Mouse (Mus musculus): ENCODE data around the gene Tyk2. TPM values are rescaled to one million over a fixed set of nuclear protein-coding genes. Genes with fewer than 3 reads are reported as not detected.

Gene Tyk2
- polyA plus RNA-seq, 1 experiment from 2014 or later = 6.2 TPM

Small RNA genes lying within 50 kb of the gene (microRNA-seq; reads per million reads assigned to microRNA genes)
- 0.88 reads per million for gene Mir7082

Other genes starting within 250 kb of the Tyk2 start
- 89.6 and 90.5 TPM in 2 replicates for gene Ppan, start 243.1 kb downstream of the Tyk2 start, polyA plus RNA-seq (2015; fragmentation: Nextera tagmentation; extraction: Ambion mirVana)
- 282 and 290 TPM in 2 replicates for gene Eif3g, start 232.6 kb downstream of the Tyk2 start, polyA plus RNA-seq (2015; fragmentation: Nextera tagmentation; extraction: Ambion mirVana)
- gene Dnmt1, start 171.4 kb downstream of the Tyk2 start, polyA plus RNA-seq (2015; fragmentation: Nextera tagmentation; extraction: Ambion mirVana) = 63.3 and 75.0 TPM in 2 replicates
- gene S1pr2, start 154.5 kb downstream of the Tyk2 start, polyA plus RNA-seq (2015; fragmentation: Nextera tagmentation; extraction: Ambion mirVana) = 4.7 and 4.8 TPM in 2 replicates
- 81.2 and 84.0 TPM in 2 replicates for gene Mrpl4, start 128.5 kb downstream of the Tyk2 start, polyA plus RNA-seq (2015; fragmentation: Nextera tagmentation; extraction: Ambion mirVana)
- 9.6 and 9.7 TPM in 2 replicates for gene Icam1, start 115.3 kb downstream of the Tyk2 start, polyA plus RNA-seq (2015; fragmentation: Nextera tagmentation; extraction: Ambion mirVana)
- gene Icam4, start 101.9 kb downstream of the Tyk2 start, polyA plus RNA-seq (2015; fragmentation: Nextera tagmentation; extraction: Ambion mirVana) = 244 and 254 TPM in 2 replicates
- gene Icam5, start 99.2 kb downstream of the Tyk2 start, polyA plus RNA-seq (2015; fragmentation: Nextera tagmentation; extraction: Ambion mirVana) = 0.21 and 0.29 TPM in 2 replicates
- gene Zglp1, start 64.2 kb downstream of the Tyk2 start, polyA plus RNA-seq (2015; fragmentation: Nextera tagmentation; extraction: Ambion mirVana) = 0.38 TPM in 1 of 2 replicates, not detected in the other
- gene Gm49373, start 58.1 kb downstream of the Tyk2 start, polyA plus RNA-seq (2015; fragmentation: Nextera tagmentation; extraction: Ambion mirVana) = 0.56 and 0.68 TPM in 2 replicates
- gene Fdx1l, start 57.6 kb downstream of the Tyk2 start, polyA plus RNA-seq (2015; fragmentation: Nextera tagmentation; extraction: Ambion mirVana) = 36.6 and 41.0 TPM in 2 replicates
- gene Gm38431, start 39.2 kb downstream of the Tyk2 start, polyA plus RNA-seq (2015; fragmentation: Nextera tagmentation; extraction: Ambion mirVana) = 1.3 and 1.6 TPM in 2 replicates
- gene Raver1, start 39.2 kb downstream of the Tyk2 start, polyA plus RNA-seq (2015; fragmentation: Nextera tagmentation; extraction: Ambion mirVana) = 18.4 and 27.0 TPM in 2 replicates
- 170 and 200 TPM in 2 replicates for gene Cdc37, start 18.7 kb upstream of the Tyk2 start, polyA plus RNA-seq (2015; fragmentation: Nextera tagmentation; extraction: Ambion mirVana)
- gene Pde4a, start 34.5 kb upstream of the Tyk2 start, polyA plus RNA-seq (2015; fragmentation: Nextera tagmentation; extraction: Ambion mirVana) = 2.0 and 2.1 TPM in 2 replicates
- gene Keap1, start 108.1 kb upstream of the Tyk2 start, polyA plus RNA-seq (2015; fragmentation: Nextera tagmentation; extraction: Ambion mirVana) = 31.9 TPM in 2 replicates
- 0.03 and 0.10 TPM in 2 replicates for gene S1pr5, start 117.2 kb upstream of the Tyk2 start, polyA plus RNA-seq (2015; fragmentation: Nextera tagmentation; extraction: Ambion mirVana)
- 85.5 and 86.2 TPM in 2 replicates for gene Atg4d, start 134.1 kb upstream of the Tyk2 start, polyA plus RNA-seq (2015; fragmentation: Nextera tagmentation; extraction: Ambion mirVana)
- 9.9 and 10.3 TPM in 2 replicates for gene Kri1, start 156.7 kb upstream of the Tyk2 start, polyA plus RNA-seq (2015; fragmentation: Nextera tagmentation; extraction: Ambion mirVana)
- gene Cdkn2d, start 160.2 kb upstream of the Tyk2 start, polyA plus RNA-seq (2015; fragmentation: Nextera tagmentation; extraction: Ambion mirVana) = 104 and 105 TPM in 2 replicates
- 0.17 and 0.24 TPM in 2 replicates for gene Ap1m2, start 181.1 kb upstream of the Tyk2 start, polyA plus RNA-seq (2015; fragmentation: Nextera tagmentation; extraction: Ambion mirVana)
- 17.3 and 19.1 TPM in 2 replicates for gene Slc44a2, start 189.5 kb upstream of the Tyk2 start, polyA plus RNA-seq (2015; fragmentation: Nextera tagmentation; extraction: Ambion mirVana)
- 50.9 and 58.8 TPM in 2 replicates for gene Ilf3, start 236.6 kb upstream of the Tyk2 start, polyA plus RNA-seq (2015; fragmentation: Nextera tagmentation; extraction: Ambion mirVana)